Mouse (Mus musculus): ENCODE measurements around the gene Cnr1.

GRCm38 (mm10) chr4:33926010-33926409, 1.6 kb downstream of the Cnr1 start:
- TF ChIP-seq CTCF (IDR thresholded peaks at IDR 0.05; ENCODE audit: control insufficient read depth, insufficient read depth, insufficient replicate concordance, low read depth, low read length) (no peak), POLR2A (IDR thresholded peaks at IDR 0.05; ENCODE audit: control insufficient read depth, low read depth, low read length) (no peak)
